Comparison of ENCODE assay signal across 21 mouse cellular contexts in genomic region chr10:24572044-24572960, GRCm38 (mm10). TPM values are rescaled to one million over a fixed set of nuclear protein-coding genes. Genes with fewer than 3 reads are reported as not detected.
A peak's percentile ranks its signal among the peaks of the same experiment; 100 is the strongest.
DNase-seq lines count a peak whose midpoint lies in the region; ATAC-seq and TF ChIP-seq lines count a peak whose summit lies in the region.
"Had no signal": no experiment of that assay in that cellular context is flagged by ENCODE, and none has a peak within 500 bp of the region (broad histone marks: within the 10 kb centered on the region; RNA-seq: fewer than 3 reads in every experiment).

No protein-coding gene starts in this region.

- no peaks in the 10 kb centered on the region for H3K27me3 ChIP-seq in forebrain, embryonic 16.5 days (replicated peaks; ENCODE audit: control insufficient read depth, insufficient read depth, low read length)
- no peaks in the 10 kb centered on the region for H3K27me3 ChIP-seq in forebrain, embryonic 10.5 days (ENCODE audit: poor library complexity, severe bottlenecking)
- no peaks in the 10 kb centered on the region for H3K27me3 ChIP-seq in kidney, postnatal 0 days (ENCODE audit: insufficient read depth, low read length)
- H3K27me3 ChIP-seq in stomach, embryonic 16.5 days (ENCODE audit: control insufficient read depth, insufficient read depth, low read length): no peaks in the 10 kb centered on the region
- H3K27me3 ChIP-seq: liver, embryonic 15.5 days; lung, embryonic 15.5 days; midbrain, embryonic 15.5 days; neural tube, embryonic 13.5 days had no signal

- TF ChIP-seq POLR2A in embryonic fibroblast, embryonic 13.5 days (IDR thresholded peaks at IDR 0.05; ENCODE audit: low read depth, low read length): no peak

- H3K9ac ChIP-seq in forebrain, embryonic 16.5 days (replicated peaks; ENCODE audit: low read depth, low read length): no peak overlapping the region
- H3K9ac ChIP-seq in kidney, postnatal 0 days (ENCODE audit: low read depth, low read length): no peak overlapping the region
- H3K9ac ChIP-seq in stomach, embryonic 16.5 days (ENCODE audit: low read length): no peak overlapping the region
- H3K9ac ChIP-seq: liver, embryonic 15.5 days; lung, embryonic 15.5 days; midbrain, embryonic 15.5 days; neural tube, embryonic 13.5 days had no signal

- peaks cover 2% of the 10 kb centered on the region; the same call in 1 of the 2 replicates for H3K4me1 ChIP-seq in forebrain, embryonic 16.5 days (replicated peaks; ENCODE audit: control insufficient read depth, insufficient read depth, low read length)
- H3K4me1 ChIP-seq in forebrain, embryonic 10.5 days: peaks cover 16% of the 10 kb centered on the region
- peaks cover 3% of the 10 kb centered on the region for H3K4me1 ChIP-seq in kidney, postnatal 0 days (replicated peaks; ENCODE audit: insufficient read depth, low read length)
- H3K4me1 ChIP-seq in embryonic fibroblast, embryonic 13.5 days (ENCODE audit: control insufficient read depth, insufficient read depth, low read length): peaks cover 7% of the 10 kb centered on the region
- peaks cover 6% of the 10 kb centered on the region for H3K4me1 ChIP-seq in stomach, embryonic 16.5 days (ENCODE audit: control insufficient read depth, insufficient read depth, low read length)
- H3K4me1 ChIP-seq: heart, embryonic 10.5 days; limb, embryonic 10.5 days; liver, embryonic 15.5 days; midbrain, embryonic 15.5 days had no signal

- no peak overlapping the region for H3K4me2 ChIP-seq in forebrain, embryonic 16.5 days (ENCODE audit: low read length)
- H3K4me2 ChIP-seq in kidney, postnatal 0 days (ENCODE audit: low read length): no peak overlapping the region
- H3K4me2 ChIP-seq in stomach, embryonic 16.5 days (ENCODE audit: low read depth, low read length): no peak overlapping the region
- H3K4me2 ChIP-seq: liver, embryonic 15.5 days; lung, embryonic 15.5 days; midbrain, embryonic 15.5 days; neural tube, embryonic 13.5 days had no signal

- H3K36me3 ChIP-seq in forebrain, embryonic 16.5 days (ENCODE audit: control insufficient read depth, insufficient read depth): no peaks in the 10 kb centered on the region
- no peaks in the 10 kb centered on the region for H3K36me3 ChIP-seq in forebrain, embryonic 10.5 days (replicated peaks)
- no peaks in the 10 kb centered on the region for H3K36me3 ChIP-seq in kidney, postnatal 0 days (ENCODE audit: insufficient read depth, low read length)
- no peaks in the 10 kb centered on the region for H3K36me3 ChIP-seq in stomach, embryonic 16.5 days (ENCODE audit: control insufficient read depth, insufficient read depth, low read length)
- H3K36me3 ChIP-seq: heart, embryonic 10.5 days; limb, embryonic 10.5 days; liver, embryonic 15.5 days; lung, embryonic 15.5 days; midbrain, embryonic 15.5 days; neural tube, embryonic 13.5 days had no signal

- TF ChIP-seq CTCF in kidney, postnatal 0 days (IDR thresholded peaks at IDR 0.05; ENCODE audit: low read depth): no peak
- TF ChIP-seq CTCF in embryonic fibroblast, embryonic 13.5 days (IDR thresholded peaks at IDR 0.05; ENCODE audit: borderline replicate concordance, insufficient read depth, low read length): no peak

- DNase-seq in forebrain, embryonic 10.5 days (ENCODE audit: extremely low spot score, low spot score): no peak
- peak; percentile 87 for DNase-seq in kidney, postnatal 0 days (ENCODE audit: low spot score)
- DNase-seq in kidney, postnatal 25 days: no peak
- DNase-seq in B cell, adult 2 months: no peak
- no peak for DNase-seq in cerebellum, postnatal 4 days (ENCODE audit: low spot score in 2 of 2)
- DNase-seq: adrenal gland, postnatal 14 days; cerebellum, adult 9-11 months; heart, postnatal 10 days; kidney, adult 9 months; liver had no signal

- no peak overlapping the region for H3K4me3 ChIP-seq in forebrain, embryonic 16.5 days (replicated peaks; ENCODE audit: low read length)
- H3K4me3 ChIP-seq in forebrain, embryonic 10.5 days: no peak overlapping the region
- H3K4me3 ChIP-seq in kidney, postnatal 0 days (replicated peaks; ENCODE audit: low read depth, low read length): no peak overlapping the region
- no peak overlapping the region for H3K4me3 ChIP-seq in embryonic fibroblast, embryonic 13.5 days (ENCODE audit: insufficient read depth, low read length)
- no peak overlapping the region for H3K4me3 ChIP-seq in stomach, embryonic 16.5 days (replicated peaks; ENCODE audit: low read length)
- H3K4me3 ChIP-seq: heart, embryonic 10.5 days; layer of hippocampus, adult 2 months; limb, embryonic 10.5 days; liver, embryonic 15.5 days; lung, embryonic 15.5 days; midbrain, embryonic 15.5 days; neural tube, embryonic 13.5 days had no signal

- no peaks in the 10 kb centered on the region for H3K9me3 ChIP-seq in forebrain, embryonic 16.5 days (ENCODE audit: control insufficient read depth, low read length)
- H3K9me3 ChIP-seq in forebrain, embryonic 10.5 days: no peaks in the 10 kb centered on the region
- no peaks in the 10 kb centered on the region for H3K9me3 ChIP-seq in kidney, postnatal 0 days (replicated peaks; ENCODE audit: low read length)
- no peaks in the 10 kb centered on the region for H3K9me3 ChIP-seq in stomach, embryonic 16.5 days (replicated peaks; ENCODE audit: control insufficient read depth, low read length)
- H3K9me3 ChIP-seq: heart, embryonic 10.5 days; limb, embryonic 10.5 days; liver, embryonic 15.5 days; lung, embryonic 15.5 days; midbrain, embryonic 15.5 days; neural tube, embryonic 13.5 days had no signal

- peak; percentile 85 for ATAC-seq in forebrain, embryonic 16.5 days
- no peak for ATAC-seq in kidney, postnatal 0 days (replicated peaks; ENCODE audit: low FRiP score, low read depth)
- ATAC-seq in stomach, embryonic 16.5 days (ENCODE audit: insufficient read depth, low FRiP score): no peak
- ATAC-seq: midbrain, embryonic 15.5 days had no signal

- no peak overlapping the region for H3K27ac ChIP-seq in forebrain, embryonic 16.5 days (ENCODE audit: low read length)
- no peak overlapping the region for H3K27ac ChIP-seq in forebrain, embryonic 10.5 days
- H3K27ac ChIP-seq in kidney, postnatal 0 days: peak overlapping the region; percentile 57
- peak overlapping the region; percentile 84 for H3K27ac ChIP-seq in embryonic fibroblast, embryonic 13.5 days (ENCODE audit: insufficient read depth, low read length)
- peak overlapping the region; percentile 43; the same call in 1 of the 2 replicates for H3K27ac ChIP-seq in stomach, embryonic 16.5 days (ENCODE audit: low read length)
- H3K27ac ChIP-seq: heart, embryonic 10.5 days; layer of hippocampus, adult 2 months; limb, embryonic 10.5 days; liver, embryonic 15.5 days; lung, embryonic 15.5 days; macrophage; midbrain, embryonic 15.5 days; neural tube, embryonic 13.5 days had no signal

- 48% methylated on average over 4 of the region's 4 CpGs for WGBS in forebrain, embryonic 16.5 days
- WGBS in forebrain, embryonic 10.5 days: 79% methylated on average over 4 of the region's 4 CpGs
- WGBS in kidney, postnatal 0 days: 57% methylated on average over 4 of the region's 4 CpGs
- 63% methylated on average over 4 of the region's 4 CpGs for WGBS in stomach, embryonic 16.5 days

RNA-seq across cellular contexts. Expression of gene Ccn2, which starts 22.9 kb away (rescaled TPM):
- 3.0 and 3.5 TPM in 2 replicates for polyA plus RNA-seq in forebrain, embryonic 16.5 days (2015; fragmentation: Nextera tagmentation; extraction: Ambion mirVana)
- 11.2 and 11.7 TPM in 2 replicates for polyA plus RNA-seq in forebrain, embryonic 10.5 days (2016; fragmentation: Nextera tagmentation; extraction: Ambion mirVana)
- 14.3 and 18.4 TPM in 2 replicates for polyA plus RNA-seq in kidney, postnatal 0 days (2015; fragmentation: Nextera tagmentation; extraction: Ambion mirVana)
- 483 and 1,320 TPM in 2 replicates for polyA plus RNA-seq in embryonic fibroblast, embryonic 13.5 days (2011; ENCODE audit: insufficient read length, low read depth, missing spikeins)
- polyA plus RNA-seq in stomach, embryonic 16.5 days (2015; fragmentation: Nextera tagmentation; extraction: Ambion mirVana): 16.9 and 17.1 TPM in 2 replicates

Comparison
In these comparisons a context has a peak if more than half of its experiments do, and no peak if none do; other contexts are left out.
1. H3K27ac ChIP-seq: peak in kidney, postnatal 0 days (single experiment), embryonic fibroblast, embryonic 13.5 days (single experiment) and stomach, embryonic 16.5 days (single experiment); none in forebrain, embryonic 16.5 days (single experiment) and forebrain, embryonic 10.5 days (single experiment).
2. RNA of gene Ccn2, which starts 22.9 kb away (polyA plus RNA-seq): 483 to 1,320 TPM in embryonic fibroblast, embryonic 13.5 days; 14.3 to 18.4 TPM in kidney, postnatal 0 days, 16.9 to 17.1 TPM in stomach, embryonic 16.5 days, 11.2 to 11.7 TPM in forebrain, embryonic 10.5 days and 3.0 to 3.5 TPM in forebrain, embryonic 16.5 days; every median in the first group is over 10 times any median in the second.